8 mouse cellular contexts compared by ENCODE assay signal in genomic region chr6:37442041-37442667, GRCm38 (mm10). TPM values are rescaled to one million over a fixed set of nuclear protein-coding genes. Genes with fewer than 3 reads are reported as not detected.
DNase-seq lines count a peak whose midpoint lies in the region; ATAC-seq and TF ChIP-seq lines count a peak whose summit lies in the region.

Gene Creb3l2 (minus strand): TSS chr6:37442146.

- TF ChIP-seq EP300 in CH12.LX (IDR thresholded peaks at IDR 0.05; ENCODE audit: low read length): no peak

- peak within 1 kb of the TSS; percentile 94 for H3K9ac ChIP-seq in CH12.LX (ENCODE audit: insufficient read depth, low read depth)
- H3K9ac ChIP-seq in forebrain, embryonic 11.5 days (ENCODE audit: low read length): peak within 1 kb of the TSS; percentile 67
- H3K9ac ChIP-seq in heart, embryonic 15.5 days: peak within 1 kb of the TSS; percentile 92
- peak within 1 kb of the TSS; percentile 84 for H3K9ac ChIP-seq in liver, embryonic 12.5 days

- no peaks in the 10 kb centered on the region for H3K27me3 ChIP-seq in CH12.LX (replicated peaks)
- H3K27me3 ChIP-seq in forebrain, embryonic 11.5 days (ENCODE audit: control insufficient read depth, insufficient read depth, low read length): no peaks in the 10 kb centered on the region
- H3K27me3 ChIP-seq in heart, embryonic 15.5 days: no peaks in the 10 kb centered on the region
- H3K27me3 ChIP-seq in liver, embryonic 12.5 days (replicated peaks): no peaks in the 10 kb centered on the region
- H3K27me3 ChIP-seq in splenic B cell, adult 2 months (ENCODE audit: control insufficient read depth, insufficient read depth, low read length, poor library complexity, severe bottlenecking): no peaks in the 10 kb centered on the region

- H3K36me3 ChIP-seq in CH12.LX (replicated peaks in 1 of 2; ENCODE audit: control insufficient read depth in 1 of 2, insufficient read depth in 1 of 2, low read length in 1 of 2): peaks cover under 1 to 8% of the 10 kb centered on the region in 2 experiments
- H3K36me3 ChIP-seq in forebrain, embryonic 11.5 days (ENCODE audit: control insufficient read depth, insufficient read depth, low read length): no peaks in the 10 kb centered on the region
- H3K36me3 ChIP-seq in heart, embryonic 15.5 days: no peaks in the 10 kb centered on the region
- H3K36me3 ChIP-seq in liver, embryonic 12.5 days: no peaks in the 10 kb centered on the region
- H3K36me3 ChIP-seq in splenic B cell, adult 2 months (ENCODE audit: control insufficient read depth, insufficient read depth, low read length, poor library complexity, severe bottlenecking): no peaks in the 10 kb centered on the region

- H3K4me3 ChIP-seq in CH12.LX (replicated peaks in 1 of 3; ENCODE audit: low read depth in 2 of 3, low read length in 2 of 3, poor library complexity in 1 of 3): peak within 1 kb of the TSS; percentile 90 to 95 (median 92)
- peak within 1 kb of the TSS; percentile 75 for H3K4me3 ChIP-seq in forebrain, embryonic 11.5 days (ENCODE audit: low read depth, low read length)
- peak within 1 kb of the TSS; percentile 93 for H3K4me3 ChIP-seq in heart, embryonic 15.5 days
- H3K4me3 ChIP-seq in liver, embryonic 12.5 days: peak within 1 kb of the TSS; percentile 82

- in situ Hi-C loops in CH12.LX (cut with MboI; ENCODE audit: low pct_ligation_motif_present, low pct_unique_long_range_greater_than_20kb, low sequenced_read_pairs): loop anchor here (5.0 to 10.0 kb wide), 3 partner anchors 85 to 387 kb away; no protein-coding TSS in a partner anchor

- DNase-seq in CH12.LX (ENCODE audit: extremely low read depth): peak; percentile 99
- peak; percentile 98 for DNase-seq in c-Kit-positive CD71-positive TER-119-positive erythroid progenitor cells, embryonic 14.5 days (ENCODE audit: low spot score)
- peak; percentile 97 for DNase-seq in forebrain, embryonic 11.5 days (ENCODE audit: low spot score)
- peak; percentile 98 for DNase-seq in kidney, postnatal 14 days
- DNase-seq in naive thymus-derived CD4-positive, alpha-beta T cell, adult 2 months (ENCODE audit: low read depth): peak; percentile 100
- DNase-seq in splenic B cell, adult 2 months (ENCODE audit: low read depth, low spot score): peak; percentile 99

- H3K4me1 ChIP-seq in CH12.LX (ENCODE audit: control insufficient read depth in 1 of 2, insufficient read depth in 2 of 2): peaks cover 1 to 39% of the 10 kb centered on the region in 2 experiments
- peaks cover 6% of the 10 kb centered on the region; the same call in 1 of the 2 replicates for H3K4me1 ChIP-seq in forebrain, embryonic 11.5 days (replicated peaks; ENCODE audit: control insufficient read depth, insufficient read depth, low read length)
- H3K4me1 ChIP-seq in heart, embryonic 15.5 days (replicated peaks): peaks cover 28% of the 10 kb centered on the region
- H3K4me1 ChIP-seq in liver, embryonic 12.5 days: peaks cover 15% of the 10 kb centered on the region

- WGBS in forebrain, embryonic 11.5 days: under 1% methylated on average over 33 of the region's 33 CpGs
- WGBS in heart, embryonic 15.5 days: under 1% methylated on average over 33 of the region's 33 CpGs
- WGBS in liver, embryonic 12.5 days (ENCODE audit: insufficient replicate concordance): under 1% methylated on average over 33 of the region's 33 CpGs

- H3K79me2 ChIP-seq in CH12.LX (replicated peaks; ENCODE audit: control insufficient read depth, extremely low read depth, insufficient read depth, poor library complexity, severe bottlenecking): peaks cover 46% of the 10 kb centered on the region

- H3K4me2 ChIP-seq in CH12.LX (ENCODE audit: insufficient read depth, low read depth, poor library complexity, severe bottlenecking): peak within 1 kb of the TSS; percentile 80
- peak within 1 kb of the TSS; percentile 82 for H3K4me2 ChIP-seq in forebrain, embryonic 11.5 days (ENCODE audit: low read depth, low read length, severe bottlenecking)
- peak within 1 kb of the TSS; percentile 74 for H3K4me2 ChIP-seq in heart, embryonic 15.5 days
- peak within 1 kb of the TSS; percentile 97 for H3K4me2 ChIP-seq in liver, embryonic 12.5 days

- no peak for TF ChIP-seq CTCF in CH12.LX (conservative IDR thresholded peaks at IDR 0.05 in 1 of 2, IDR thresholded peaks at IDR 0.05 in 1 of 2; ENCODE audit: low read depth in 2 of 2, low read length in 2 of 2)

- peak; percentile 99 for ATAC-seq in forebrain, embryonic 11.5 days (replicated peaks; ENCODE audit: low FRiP score)
- peak; percentile 98 for ATAC-seq in heart, embryonic 15.5 days (replicated peaks; ENCODE audit: insufficient number of reproducible peaks, insufficient read depth, low FRiP score, low read depth)
- ATAC-seq in liver, embryonic 12.5 days: peak; percentile 98

- no peak for TF ChIP-seq RAD21 in CH12.LX (IDR thresholded peaks at IDR 0.05; ENCODE audit: low read depth, low read length)

- H3K27ac ChIP-seq in CH12.LX (ENCODE audit: insufficient read depth, low read depth): peak within 1 kb of the TSS; percentile 56
- no peak within 1 kb of the TSS for H3K27ac ChIP-seq in forebrain, embryonic 11.5 days (ENCODE audit: low read depth, low read length)
- peak within 1 kb of the TSS; percentile 95 for H3K27ac ChIP-seq in heart, embryonic 15.5 days
- H3K27ac ChIP-seq in liver, embryonic 12.5 days: peak within 1 kb of the TSS; percentile 70

- dilution Hi-C loops in CH12.LX (cut with MboI; ENCODE audit: extremely low pct_ligation_motif_present, extremely low pct_unique_long_range_greater_than_20kb, low sequenced_read_pairs): no loop called here

- TF ChIP-seq POLR2A in CH12.LX (IDR thresholded peaks at IDR 0.05; ENCODE audit: low read depth, low read length): peak; percentile 91

- H3K9me3 ChIP-seq in CH12.LX (replicated peaks; ENCODE audit: low read length): peaks cover 4% of the 10 kb centered on the region
- H3K9me3 ChIP-seq in forebrain, embryonic 11.5 days (ENCODE audit: control insufficient read depth, low read length): no peaks in the 10 kb centered on the region
- no peaks in the 10 kb centered on the region; the same call in 1 of the 2 replicates for H3K9me3 ChIP-seq in heart, embryonic 15.5 days (replicated peaks)
- H3K9me3 ChIP-seq in liver, embryonic 12.5 days (replicated peaks): no peaks in the 10 kb centered on the region

TF ChIP-seq in CH12.LX, 34 proteins besides CTCF, POLR2A, EP300 and RAD21:
- TF ChIP-seq BHLHE40 (IDR thresholded peaks at IDR 0.05; ENCODE audit: low read depth, low read length) (peak; percentile 92), JUND (conservative IDR thresholded peaks at IDR 0.05; ENCODE audit: low read depth, low read length) (no peak), ZMIZ1 (IDR thresholded peaks at IDR 0.05; ENCODE audit: low read depth, low read length) (peak; percentile 92), ETS1 (conservative IDR thresholded peaks at IDR 0.05; ENCODE audit: low read depth, low read length) (no peak), ELF1 (IDR thresholded peaks at IDR 0.05; ENCODE audit: low read depth, low read length) (peak; percentile 5; the same call in 1 of the 2 replicates), IRF4 (IDR thresholded peaks at IDR 0.05; ENCODE audit: low read depth, low read length) (no peak), UBTF (IDR thresholded peaks at IDR 0.05; ENCODE audit: low read depth, low read length) (no peak), ZKSCAN1 (IDR thresholded peaks at IDR 0.05; ENCODE audit: borderline replicate concordance, low read depth, low read length) (no peak), USF1 (IDR thresholded peaks at IDR 0.05; ENCODE audit: low read depth, low read length) (no peak), MYC (IDR thresholded peaks at IDR 0.05; ENCODE audit: low read depth, low read length) (peak; percentile 75; the same call in 1 of the 2 replicates), MAX (IDR thresholded peaks at IDR 0.05; ENCODE audit: low read length) (no peak), TBP (conservative IDR thresholded peaks at IDR 0.05; ENCODE audit: low read depth, low read length) (peak; percentile 98), TCF12 (IDR thresholded peaks at IDR 0.05; ENCODE audit: low read depth, low read length) (peak; percentile 72; the same call in 1 of the 2 replicates), ZNF384 (IDR thresholded peaks at IDR 0.05; ENCODE audit: low read depth, low read length) (no peak), CHD2 (IDR thresholded peaks at IDR 0.05; ENCODE audit: low read length) (peak; percentile 92), SMC3 (IDR thresholded peaks at IDR 0.05; ENCODE audit: low read depth, low read length) (no peak), NELFE (IDR thresholded peaks at IDR 0.05; ENCODE audit: low read depth, low read length) (peak; percentile 96), USF2 (conservative IDR thresholded peaks at IDR 0.05; ENCODE audit: low read depth, low read length) (no peak), NRF1 (IDR thresholded peaks at IDR 0.05; ENCODE audit: low read depth, low read length) (peak; percentile 23; the same call in 1 of the 2 replicates), MAZ (IDR thresholded peaks at IDR 0.05; ENCODE audit: low read depth, low read length) (no peak), JUN (IDR thresholded peaks at IDR 0.05; ENCODE audit: insufficient read depth, low read depth, low read length) (no peak), CHD1 (IDR thresholded peaks at IDR 0.05; ENCODE audit: low read depth, low read length) (no peak), HCFC1 (IDR thresholded peaks at IDR 0.05; ENCODE audit: low read depth, low read length) (peak; percentile 33), MAFK (IDR thresholded peaks at IDR 0.05; ENCODE audit: insufficient replicate concordance, low read length) (no peak), MXI1 (IDR thresholded peaks at IDR 0.05; ENCODE audit: low read depth, low read length) (peak; percentile 13; the same call in 1 of the 2 replicates), MEF2A (IDR thresholded peaks at IDR 0.05; ENCODE audit: borderline replicate concordance, low read depth, low read length) (no peak), KAT2A (IDR thresholded peaks at IDR 0.05; ENCODE audit: insufficient replicate concordance, low read length) (no peak), POLR2AphosphoS2 (IDR thresholded peaks at IDR 0.05; ENCODE audit: low read depth, low read length) (peak; percentile 94), PAX5 (IDR thresholded peaks at IDR 0.05; ENCODE audit: low read length) (no peak), E2F4 (IDR thresholded peaks at IDR 0.05; ENCODE audit: insufficient replicate concordance, low read depth, low read length) (peak; percentile 76; the same call in 1 of the 2 replicates)

RNA-seq across cellular contexts. Expression of gene Creb3l2, which starts in this region (rescaled TPM):
- total RNA-seq in CH12.LX (2012; rRNA removed) (7.0 and 8.7 TPM in 2 replicates), CH12.LX (2014; rRNA removed) (1.3 and 1.5 TPM in 2 replicates)
- 6.6 and 8.5 TPM in 2 replicates for polyA plus RNA-seq in CH12.LX (2012; ENCODE audit: insufficient read length, low read depth)
- 5.8 and 6.9 TPM in 2 replicates for polyA plus RNA-seq in forebrain, embryonic 11.5 days (2014; fragmentation: Nextera tagmentation; extraction: Ambion mirVana)
- 26.7 and 33.6 TPM in 2 replicates for polyA plus RNA-seq in heart, embryonic 15.5 days (2015; fragmentation: Nextera tagmentation; extraction: Ambion mirVana)
- polyA plus RNA-seq in liver, embryonic 12.5 days (2016; fragmentation: Nextera tagmentation; extraction: Ambion mirVana): 5.0 and 5.1 TPM in 2 replicates
